Mouse (Mus musculus) liver, adult 2 months (tissue): ENCODE measurements around the gene Dxo.

ENCODE experiments used
- CTCF ChIP-seq: fragments of 200-500 bp; IDR thresholded peaks from 2 replicates; pipeline ENCODE4 v1.5.1; 2011; ENCODE audit warnings: low read depth, low read length, control low read depth
- POLR2A ChIP-seq: fragments of 200-500 bp; IDR thresholded peaks from 2 replicates; pipeline ENCODE4 v1.6.1; 2011; ENCODE audit warnings: low read length, control low read depth; ENCODE audit not compliant: insufficient read depth; ENCODE audit errors: extremely low read depth

DNA sequence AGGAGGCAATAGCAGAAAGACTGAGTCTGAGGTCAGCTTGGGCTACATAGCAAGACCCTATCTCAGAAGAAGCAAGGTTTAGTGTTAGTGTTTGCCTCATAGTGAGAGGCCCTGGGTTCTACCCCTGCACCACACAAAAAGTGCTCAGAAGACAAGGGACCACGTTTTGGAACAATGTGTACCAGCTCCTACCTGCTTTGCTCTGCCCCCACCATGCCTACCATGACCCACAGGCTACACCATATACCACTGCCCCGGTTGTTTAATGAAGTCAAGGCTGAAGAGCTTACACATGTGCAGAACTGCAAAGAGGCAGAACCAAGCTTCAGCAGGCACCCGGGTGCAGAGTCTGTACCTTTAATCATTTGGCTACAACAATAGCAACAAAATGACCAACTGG lies 29.6 kb upstream of the Dxo start:
- TF ChIP-seq POLR2A (no peak), CTCF (no peak)
